Mouse (Mus musculus): ENCODE data around the gene BC067074. TPM values are rescaled to one million over a fixed set of nuclear protein-coding genes. Genes with fewer than 3 reads are reported as not detected.

The BC067074 gene
- polyA plus RNA-seq, 1 experiment = 0.34 TPM

DNA sequence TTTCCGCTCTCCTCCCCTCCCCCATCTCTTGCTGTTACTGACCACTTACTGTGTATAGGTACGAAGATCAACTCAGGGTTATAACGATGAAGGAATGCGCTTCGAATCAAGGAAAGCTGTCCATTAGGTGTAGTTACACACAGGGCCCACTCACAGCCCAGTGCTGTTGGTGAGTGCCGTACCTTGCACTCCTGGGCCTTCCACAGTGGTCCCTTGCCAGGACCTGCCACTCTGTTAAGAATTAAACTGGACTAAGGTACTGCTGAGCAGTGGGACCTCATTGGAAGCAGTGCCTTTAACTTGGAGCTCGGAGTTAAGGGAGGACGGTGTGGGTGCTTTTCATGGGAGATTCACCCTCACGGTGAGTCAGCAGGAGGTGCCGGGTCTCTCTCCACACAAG lies 76.7 kb downstream of the BC067074 start:
- TF ChIP-seq USF1 (IDR thresholded peaks at IDR 0.05; ENCODE audit: low read depth) = no peak
- TF ChIP-seq CTCF (IDR thresholded peaks at IDR 0.05; ENCODE audit: control insufficient read depth, insufficient read depth, insufficient read length) = no peak
- no peak for TF ChIP-seq MYOG (IDR thresholded peaks at IDR 0.05; ENCODE audit: control insufficient read depth, extremely low read depth, insufficient read length)
- no peak for TF ChIP-seq FOSL1 (IDR thresholded peaks at IDR 0.05; ENCODE audit: insufficient read depth, low read length, poor library complexity, severe bottlenecking)
- no peak for TF ChIP-seq MYOD1 (IDR thresholded peaks at IDR 0.05; ENCODE audit: control insufficient read depth, insufficient read length, low read depth)
- no peak for TF ChIP-seq CEBPB (IDR thresholded peaks at IDR 0.05; ENCODE audit: low read depth)
- TF ChIP-seq MAX (IDR thresholded peaks at IDR 0.05) = no peak
- no peak overlapping the region for H3K4me3 ChIP-seq (ENCODE audit: insufficient read depth, poor library complexity, severe bottlenecking)
- H3K36me3 ChIP-seq (ENCODE audit: control insufficient read depth, insufficient read depth) = no peaks in the 10 kb centered on the region
- no peak overlapping the region for H3ac ChIP-seq (ENCODE audit: control insufficient read depth, insufficient read length, low read depth)
- H3K79me2 ChIP-seq (ENCODE audit: control insufficient read depth, insufficient read depth) = no peaks in the 10 kb centered on the region
- no peaks in the 10 kb centered on the region for H3K79me3 ChIP-seq (ENCODE audit: low read depth)
- H3K27me3 ChIP-seq (ENCODE audit: control insufficient read depth, insufficient read depth, insufficient read length) = no peaks in the 10 kb centered on the region

DNA sequence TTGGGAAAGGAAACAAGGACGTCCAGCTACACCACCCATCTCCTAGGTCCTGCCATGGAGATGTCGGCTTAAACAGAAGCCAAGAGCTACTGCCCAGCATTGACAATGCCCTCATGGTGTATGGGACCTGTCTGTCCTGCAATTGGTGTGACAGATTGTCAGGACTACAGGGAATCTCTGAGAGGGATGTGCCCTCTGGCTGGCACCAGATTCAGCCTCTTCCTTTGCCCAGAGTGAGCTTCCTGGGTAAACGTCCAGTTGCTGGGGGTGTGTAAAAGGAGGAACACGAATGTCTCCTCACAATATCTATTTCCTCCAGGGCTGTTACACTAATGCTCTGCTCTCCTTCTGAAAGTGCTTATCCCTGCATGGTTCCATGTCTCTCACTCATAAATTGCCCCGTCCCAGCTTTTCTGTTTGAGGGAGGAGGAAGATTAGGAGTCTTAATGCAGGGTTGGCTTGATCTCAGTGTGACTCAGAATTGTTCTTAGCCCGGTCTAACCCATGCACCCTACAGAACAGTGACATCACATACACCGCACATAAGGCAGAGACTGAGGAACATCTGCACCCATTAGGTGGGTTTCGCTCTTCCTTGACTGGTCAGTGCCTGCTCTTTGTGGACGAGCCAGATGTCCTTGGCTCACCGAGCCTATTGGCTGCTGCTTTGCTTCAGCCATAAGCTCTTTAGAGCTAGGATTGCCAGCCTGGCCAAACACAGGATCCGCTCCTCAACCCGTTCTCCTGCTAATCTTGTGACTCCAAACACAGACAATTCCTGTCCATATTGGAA lies 80.5 kb downstream of the BC067074 start:
- Histone ChIP-seq H3K27me3 (ENCODE audit: control insufficient read depth, insufficient read depth, insufficient read length) (no peaks in the 10 kb centered on the region), H3K4me3 (ENCODE audit: insufficient read depth, poor library complexity, severe bottlenecking) (no peak overlapping the region), H3ac (ENCODE audit: control insufficient read depth, insufficient read length, low read depth) (no peak overlapping the region), H3K79me2 (ENCODE audit: control insufficient read depth, insufficient read depth) (no peaks in the 10 kb centered on the region), H3K36me3 (ENCODE audit: control insufficient read depth, insufficient read depth) (no peaks in the 10 kb centered on the region), H3K79me3 (ENCODE audit: low read depth) (no peaks in the 10 kb centered on the region)
- TF ChIP-seq CTCF (IDR thresholded peaks at IDR 0.05; ENCODE audit: control insufficient read depth, insufficient read depth, insufficient read length) = no peak
- TF ChIP-seq CEBPB (IDR thresholded peaks at IDR 0.05; ENCODE audit: low read depth) = no peak
- TF ChIP-seq MAX (IDR thresholded peaks at IDR 0.05) = no peak
- TF ChIP-seq FOSL1 (IDR thresholded peaks at IDR 0.05; ENCODE audit: insufficient read depth, low read length, poor library complexity, severe bottlenecking) = no peak
- no peak for TF ChIP-seq MYOG (IDR thresholded peaks at IDR 0.05; ENCODE audit: control insufficient read depth, extremely low read depth, insufficient read length)
- TF ChIP-seq USF1 (IDR thresholded peaks at IDR 0.05; ENCODE audit: low read depth) = no peak
- no peak for TF ChIP-seq MYOD1 (IDR thresholded peaks at IDR 0.05; ENCODE audit: control insufficient read depth, insufficient read length, low read depth)

DNA sequence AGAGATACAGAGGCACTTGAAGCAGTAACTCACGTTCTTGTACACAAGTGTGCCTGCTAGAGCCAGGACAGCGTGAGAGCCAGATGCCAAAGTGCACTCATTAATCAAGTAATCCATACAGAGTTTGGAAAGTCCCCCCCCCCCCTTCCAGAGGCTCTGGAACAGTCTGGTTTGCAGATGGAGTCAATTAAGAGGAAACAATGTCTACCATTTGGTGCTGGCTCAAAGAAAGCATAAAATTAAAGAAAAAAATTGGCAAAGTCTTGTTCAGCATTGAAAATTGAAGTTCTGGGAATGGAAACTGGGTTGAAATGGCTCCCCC lies 81.1 kb downstream of the BC067074 start:
- Histone ChIP-seq H3K79me3 (ENCODE audit: low read depth) (no peaks in the 10 kb centered on the region), H3K36me3 (ENCODE audit: control insufficient read depth, insufficient read depth) (no peaks in the 10 kb centered on the region), H3ac (ENCODE audit: control insufficient read depth, insufficient read length, low read depth) (no peak overlapping the region), H3K79me2 (ENCODE audit: control insufficient read depth, insufficient read depth) (no peaks in the 10 kb centered on the region), H3K27me3 (ENCODE audit: control insufficient read depth, insufficient read depth, insufficient read length) (no peaks in the 10 kb centered on the region), H3K4me3 (ENCODE audit: insufficient read depth, poor library complexity, severe bottlenecking) (no peak overlapping the region)
- TF ChIP-seq FOSL1 (IDR thresholded peaks at IDR 0.05; ENCODE audit: insufficient read depth, low read length, poor library complexity, severe bottlenecking) (no peak), MAX (IDR thresholded peaks at IDR 0.05) (no peak), USF1 (IDR thresholded peaks at IDR 0.05; ENCODE audit: low read depth) (no peak), MYOD1 (IDR thresholded peaks at IDR 0.05; ENCODE audit: control insufficient read depth, insufficient read length, low read depth) (no peak), MYOG (IDR thresholded peaks at IDR 0.05; ENCODE audit: control insufficient read depth, extremely low read depth, insufficient read length) (no peak), CEBPB (IDR thresholded peaks at IDR 0.05; ENCODE audit: low read depth) (no peak), CTCF (IDR thresholded peaks at IDR 0.05; ENCODE audit: control insufficient read depth, insufficient read depth, insufficient read length) (no peak)

DNA sequence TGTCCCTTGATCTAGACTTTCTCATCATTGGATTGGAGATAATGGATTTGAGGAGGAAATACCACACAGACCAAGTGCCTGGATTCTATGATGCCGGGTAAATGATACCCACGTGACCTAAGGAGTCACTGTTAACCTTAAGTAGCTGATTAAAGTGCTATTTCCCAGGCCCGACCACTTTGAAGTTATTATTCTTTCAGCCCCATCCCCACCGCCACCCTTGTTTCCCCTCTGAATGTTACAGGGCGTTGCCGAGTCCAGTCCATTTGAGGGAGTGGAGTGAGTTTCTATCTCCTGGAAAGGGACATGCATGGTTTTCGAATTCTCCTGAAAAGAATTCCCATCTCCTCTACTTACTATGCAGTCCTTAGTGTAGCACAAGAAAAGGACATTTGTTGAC lies 84.7 kb downstream of the BC067074 start:
- no peak for TF ChIP-seq CEBPB (IDR thresholded peaks at IDR 0.05; ENCODE audit: low read depth)
- no peak for TF ChIP-seq MAX (IDR thresholded peaks at IDR 0.05)
- TF ChIP-seq USF1 (IDR thresholded peaks at IDR 0.05; ENCODE audit: low read depth) = no peak
- TF ChIP-seq CTCF (IDR thresholded peaks at IDR 0.05; ENCODE audit: control insufficient read depth, insufficient read depth, insufficient read length) = no peak
- TF ChIP-seq MYOD1 (IDR thresholded peaks at IDR 0.05; ENCODE audit: control insufficient read depth, insufficient read length, low read depth) = no peak
- no peak for TF ChIP-seq FOSL1 (IDR thresholded peaks at IDR 0.05; ENCODE audit: insufficient read depth, low read length, poor library complexity, severe bottlenecking)
- no peak for TF ChIP-seq MYOG (IDR thresholded peaks at IDR 0.05; ENCODE audit: control insufficient read depth, extremely low read depth, insufficient read length)
- Histone ChIP-seq H3K4me3 (ENCODE audit: insufficient read depth, poor library complexity, severe bottlenecking) (no peak overlapping the region), H3K79me3 (ENCODE audit: low read depth) (no peaks in the 10 kb centered on the region), H3K79me2 (ENCODE audit: control insufficient read depth, insufficient read depth) (no peaks in the 10 kb centered on the region), H3K36me3 (ENCODE audit: control insufficient read depth, insufficient read depth) (no peaks in the 10 kb centered on the region), H3ac (ENCODE audit: control insufficient read depth, insufficient read length, low read depth) (no peak overlapping the region), H3K27me3 (ENCODE audit: control insufficient read depth, insufficient read depth, insufficient read length) (no peaks in the 10 kb centered on the region)

DNA sequence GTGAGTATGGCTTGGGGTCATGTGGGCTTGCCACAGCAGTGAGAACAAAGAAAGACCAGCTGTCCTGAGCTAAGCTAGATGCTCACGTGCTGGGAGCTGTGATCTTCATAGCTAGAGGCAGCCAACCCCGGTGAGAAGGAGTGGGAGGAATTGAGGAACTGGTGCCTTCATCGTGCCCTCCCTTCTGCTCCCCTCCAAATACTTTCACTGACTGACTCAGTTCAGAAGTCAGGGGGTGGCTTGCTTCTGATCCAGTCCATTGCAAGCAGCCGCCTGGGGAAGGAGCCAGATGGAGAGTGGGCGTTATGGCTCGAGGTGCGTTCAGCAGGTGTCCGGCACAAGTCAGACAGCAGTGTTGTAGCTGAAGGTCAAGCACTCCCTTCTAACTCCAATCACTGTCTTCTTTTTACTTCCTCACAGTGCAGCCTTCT lies 86.0 kb downstream of the BC067074 start:
- TF ChIP-seq USF1 (IDR thresholded peaks at IDR 0.05; ENCODE audit: low read depth) (no peak), MYOD1 (IDR thresholded peaks at IDR 0.05; ENCODE audit: control insufficient read depth, insufficient read length, low read depth) (no peak), FOSL1 (IDR thresholded peaks at IDR 0.05; ENCODE audit: insufficient read depth, low read length, poor library complexity, severe bottlenecking) (no peak), MYOG (IDR thresholded peaks at IDR 0.05; ENCODE audit: control insufficient read depth, extremely low read depth, insufficient read length) (no peak), MAX (IDR thresholded peaks at IDR 0.05) (no peak), CTCF (IDR thresholded peaks at IDR 0.05; ENCODE audit: control insufficient read depth, insufficient read depth, insufficient read length) (no peak), CEBPB (IDR thresholded peaks at IDR 0.05; ENCODE audit: low read depth) (no peak)
- Histone ChIP-seq H3K36me3 (ENCODE audit: control insufficient read depth, insufficient read depth) (no peaks in the 10 kb centered on the region), H3K4me3 (ENCODE audit: insufficient read depth, poor library complexity, severe bottlenecking) (no peak overlapping the region), H3K27me3 (ENCODE audit: control insufficient read depth, insufficient read depth, insufficient read length) (no peaks in the 10 kb centered on the region), H3K79me2 (ENCODE audit: control insufficient read depth, insufficient read depth) (no peaks in the 10 kb centered on the region), H3ac (ENCODE audit: control insufficient read depth, insufficient read length, low read depth) (no peak overlapping the region), H3K79me3 (ENCODE audit: low read depth) (no peaks in the 10 kb centered on the region)
